Mouse (Mus musculus) hindbrain, embryonic 11.5 days (tissue): ENCODE measurements around the gene Cadm2. TPM values are rescaled to one million over a fixed set of nuclear protein-coding genes. Genes with fewer than 3 reads are reported as not detected.

Experiments used
- ATAC-seq: fragments of 200-750 bp; cut with Nextera tagmentation; 2 replicates; pipeline ENCODE4 v1.8.0; 2017; ENCODE audit warnings: mild to moderate bottlenecking, moderate TSS enrichment, moderate library complexity; ENCODE audit not compliant: low FRiP score
- DNase-seq: peaks from one replicate; pipeline ENCODE4 v3.0.0-alpha.2; 2015; ENCODE audit warnings: low spot score
- H3K27ac ChIP-seq: fragments of 300-500 bp; sonication (generic); 2 replicates; pipeline ENCODE4 v1.5.1; 2014; ENCODE audit warnings: mild to moderate bottlenecking, low read depth, low read length
- H3K27me3 ChIP-seq: fragments of 300-500 bp; sonication (generic); 2 replicates; pipeline ENCODE4 v1.6.1; 2014; ENCODE audit warnings: mild to moderate bottlenecking, low read length, moderate library complexity, mixed read lengths; ENCODE audit not compliant: control insufficient read depth, insufficient read depth
- H3K36me3 ChIP-seq: fragments of 300-500 bp; sonication (generic); 2 replicates; pipeline ENCODE4 v1.6.1; 2014; ENCODE audit warnings: mild to moderate bottlenecking, low read length, moderate library complexity, mixed read lengths; ENCODE audit not compliant: control insufficient read depth, insufficient read depth
- H3K4me1 ChIP-seq: fragments of 300-500 bp; sonication (generic); replicated peaks from 2 replicates; pipeline ENCODE4 v1.6.1; 2014; ENCODE audit warnings: low read length, mixed read lengths; ENCODE audit not compliant: control insufficient read depth, insufficient read depth
- H3K4me2 ChIP-seq: fragments of 300-500 bp; sonication (generic); replicated peaks from 2 replicates; pipeline ENCODE4 v1.6.1; 2014; ENCODE audit warnings: mild to moderate bottlenecking, low read depth, low read length
- H3K4me3 ChIP-seq: fragments of 300-500 bp; sonication (generic); 2 replicates; pipeline ENCODE4 v1.5.1; 2014; ENCODE audit warnings: low read depth, low read length
- H3K9ac ChIP-seq: fragments of 300-500 bp; sonication (generic); 2 replicates; pipeline ENCODE4 v1.6.1; 2014; ENCODE audit warnings: low read depth, low read length
- H3K9me3 ChIP-seq: fragments of 300-500 bp; sonication (generic); 2 replicates; pipeline ENCODE4 v1.6.1; 2016; ENCODE audit warnings: low read length; ENCODE audit not compliant: control insufficient read depth
- WGBS: fragments of 180-500 bp; shearing (Covaris S2); extraction: QIAGEN DNeasy Blood & Tissue Kit; methylation state at CpG from one replicate; pipeline ENCODE4 v1.1.7; 2014; 5-methylcytosine and 5-hydroxymethylcytosine counted together
- polyA plus RNA-seq: library from polyadenylated mRNA; unstranded; fragments of >200 nt; fragmentation: Nextera tagmentation; extraction: Ambion mirVana; gene quantifications from 2 replicates; pipeline ENCODE4 v1.2.1, GENCODE M21; 2014

Gene Cadm2
- polyA plus RNA-seq, 1 experiment from 2014 or later, result 4.2 TPM

DNA sequence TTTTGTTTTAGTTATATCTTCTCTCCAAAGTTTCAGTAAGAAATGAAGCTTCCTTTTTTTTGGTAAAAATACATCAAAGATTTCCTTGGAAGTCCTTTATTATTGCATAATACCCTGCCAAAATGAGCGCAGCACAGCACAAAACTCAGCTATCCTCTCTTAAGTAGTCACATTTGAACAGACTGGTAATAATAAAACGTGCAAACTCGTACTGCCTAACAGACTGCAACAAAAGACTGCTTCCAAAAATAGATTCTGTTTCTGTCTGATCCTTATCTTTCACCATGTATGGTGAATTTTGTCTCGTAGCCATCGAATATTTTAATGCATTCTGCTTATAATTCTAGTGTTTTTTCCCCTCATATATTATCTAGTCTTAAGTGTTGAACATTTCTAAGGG is 45.2 kb downstream of the Cadm2 start:
- Histone ChIP-seq H3K9me3 (no peaks in the 10 kb centered on the region), H3K9ac (no peak overlapping the region), H3K27me3 (no peaks in the 10 kb centered on the region), H3K36me3 (no peaks in the 10 kb centered on the region), H3K4me1 (no peaks in the 10 kb centered on the region), H3K4me3 (no peak overlapping the region), H3K27ac (no peak overlapping the region), H3K4me2 (no peak overlapping the region)
- ATAC-seq (no peak), DNase-seq (no peak)
- WGBS, result 86% methylated on average over 5 of the region's 5 CpGs

DNA sequence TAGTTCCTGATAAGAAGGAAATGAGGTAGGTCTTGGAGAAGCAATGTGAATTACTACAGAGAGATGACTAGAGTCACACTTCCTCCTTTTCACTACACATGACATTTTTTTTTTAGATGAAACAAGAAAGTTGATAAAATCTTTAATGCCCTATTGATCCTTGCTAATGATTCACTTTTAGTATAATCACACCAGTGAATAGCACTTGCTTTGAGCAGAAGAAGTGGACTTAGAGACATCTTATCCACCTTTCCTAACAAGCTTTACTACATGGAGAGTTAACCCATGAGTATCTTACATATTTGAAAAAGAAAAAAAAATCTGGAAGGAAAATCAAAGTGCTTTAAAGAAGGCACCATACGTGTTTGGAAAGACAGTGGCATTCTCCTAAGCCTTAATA is 93.7 kb downstream of the Cadm2 start:
- no peak overlapping the region for H3K4me3 ChIP-seq
- no peak for ATAC-seq
- no peaks in the 10 kb centered on the region for H3K27me3 ChIP-seq
- WGBS, result 81% methylated on average over 1 of the region's 1 CpGs
- DNase-seq, result no peak
- no peak overlapping the region for H3K27ac ChIP-seq
- no peaks in the 10 kb centered on the region for H3K4me1 ChIP-seq
- H3K9me3 ChIP-seq, result no peaks in the 10 kb centered on the region
- no peak overlapping the region for H3K4me2 ChIP-seq
- no peak overlapping the region for H3K9ac ChIP-seq
- no peaks in the 10 kb centered on the region for H3K36me3 ChIP-seq

DNA sequence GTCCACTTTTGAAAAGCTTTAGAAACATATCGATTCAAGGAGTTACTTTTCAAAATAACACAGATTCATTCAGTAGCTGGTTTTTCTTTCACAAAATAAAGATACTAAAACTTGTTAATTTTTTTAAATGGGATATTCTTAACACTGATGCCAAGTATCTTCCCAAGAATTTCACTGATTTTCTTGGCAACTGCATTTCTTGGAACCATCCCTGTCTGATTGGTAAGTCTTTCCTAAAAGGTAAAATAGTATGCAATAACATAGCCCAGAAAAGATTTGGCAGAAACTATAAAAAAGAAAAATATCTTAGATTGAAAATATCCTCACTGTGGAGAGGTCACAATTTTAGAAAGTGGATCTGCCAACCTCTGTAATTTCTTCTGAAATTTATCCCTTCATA is 95.8 kb downstream of the Cadm2 start:
- Histone ChIP-seq H3K27me3 (no peaks in the 10 kb centered on the region), H3K36me3 (no peaks in the 10 kb centered on the region), H3K9me3 (no peaks in the 10 kb centered on the region), H3K4me1 (no peaks in the 10 kb centered on the region), H3K4me2 (no peak overlapping the region), H3K9ac (no peak overlapping the region), H3K4me3 (no peak overlapping the region), H3K27ac (no peak overlapping the region)
- DNase-seq, result no peak
- no peak for ATAC-seq
- 85% methylated on average over 1 of the region's 1 CpGs for WGBS

GRCm38 (mm10) chr16:67518311-67518710 is 102.4 kb downstream of the Cadm2 start:
- H3K27ac ChIP-seq, result no peak overlapping the region
- no peak overlapping the region for H3K4me3 ChIP-seq
- H3K9ac ChIP-seq, result no peak overlapping the region
- ATAC-seq, result no peak
- no peak overlapping the region for H3K4me2 ChIP-seq
- 85% methylated on average over 3 of the region's 3 CpGs for WGBS
- no peaks in the 10 kb centered on the region for H3K36me3 ChIP-seq
- no peaks in the 10 kb centered on the region for H3K4me1 ChIP-seq
- no peak for DNase-seq
- no peaks in the 10 kb centered on the region for H3K9me3 ChIP-seq
- no peaks in the 10 kb centered on the region for H3K27me3 ChIP-seq

DNA sequence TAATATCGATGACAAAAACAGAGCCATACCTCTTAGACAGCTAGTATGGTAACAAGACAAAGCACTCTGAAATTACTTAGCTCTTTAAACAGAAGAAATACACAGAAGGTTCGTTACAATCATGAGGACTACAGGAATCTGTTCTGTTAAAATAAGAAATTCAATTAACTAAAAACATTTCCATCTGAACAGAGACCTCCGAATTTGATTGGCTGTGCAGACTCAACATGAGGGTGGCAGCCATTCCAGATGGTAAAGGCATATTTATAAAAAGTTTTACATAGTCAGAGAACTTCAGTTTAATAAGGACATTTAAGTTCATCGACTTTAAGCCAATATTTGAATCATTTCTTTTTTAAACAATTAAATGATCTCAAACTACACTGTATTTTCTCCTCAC is 105.2 kb downstream of the Cadm2 start:
- Histone ChIP-seq H3K9me3 (no peaks in the 10 kb centered on the region), H3K27ac (no peak overlapping the region), H3K27me3 (no peaks in the 10 kb centered on the region), H3K9ac (no peak overlapping the region), H3K4me3 (no peak overlapping the region), H3K4me2 (no peak overlapping the region), H3K36me3 (no peaks in the 10 kb centered on the region), H3K4me1 (no peaks in the 10 kb centered on the region)
- WGBS, result 85% methylated on average over 4 of the region's 4 CpGs
- DNase-seq (no peak), ATAC-seq (no peak)

GRCm38 (mm10) chr16:67509079-67509478 is 111.6 kb downstream of the Cadm2 start:
- WGBS, result 91% methylated on average over 9 of the region's 9 CpGs
- no peak for DNase-seq
- ATAC-seq, result no peak
- no peak overlapping the region for H3K4me3 ChIP-seq
- H3K27ac ChIP-seq, result no peak overlapping the region
- H3K9ac ChIP-seq, result no peak overlapping the region
- no peaks in the 10 kb centered on the region for H3K36me3 ChIP-seq
- H3K4me2 ChIP-seq, result no peak overlapping the region
- H3K9me3 ChIP-seq, result no peaks in the 10 kb centered on the region
- no peaks in the 10 kb centered on the region for H3K4me1 ChIP-seq
- H3K27me3 ChIP-seq, result no peaks in the 10 kb centered on the region

GRCm38 (mm10) chr16:67482542-67482941 is 138.2 kb downstream of the Cadm2 start:
- Histone ChIP-seq H3K9ac (no peak overlapping the region), H3K9me3 (no peaks in the 10 kb centered on the region), H3K27ac (no peak overlapping the region), H3K36me3 (no peaks in the 10 kb centered on the region), H3K27me3 (no peaks in the 10 kb centered on the region), H3K4me2 (no peak overlapping the region), H3K4me3 (no peak overlapping the region), H3K4me1 (no peaks in the 10 kb centered on the region)
- no peak for ATAC-seq
- DNase-seq, result no peak
- 84% methylated on average over 7 of the region's 7 CpGs for WGBS

- DNase-seq (no peak), ATAC-seq (no peak)
- no peak overlapping the region for H3K27ac ChIP-seq
- no peak overlapping the region for H3K4me3 ChIP-seq
- WGBS, result 91% methylated on average over 3 of the region's 3 CpGs
- no peaks in the 10 kb centered on the region for H3K27me3 ChIP-seq
- no peaks in the 10 kb centered on the region for H3K4me1 ChIP-seq
- H3K9ac ChIP-seq, result no peak overlapping the region
- H3K9me3 ChIP-seq, result no peaks in the 10 kb centered on the region
- H3K4me2 ChIP-seq, result no peak overlapping the region
- H3K36me3 ChIP-seq, result no peaks in the 10 kb centered on the region
These were observed 153.7 kb downstream of the Cadm2 start for GRCm38 (mm10) chr16:67467041-67467440.

GRCm38 (mm10) chr16:67436301-67436700 is 184.4 kb downstream of the Cadm2 start:
- H3K9me3 ChIP-seq, result no peaks in the 10 kb centered on the region
- 83% methylated on average over 4 of the region's 4 CpGs for WGBS
- H3K36me3 ChIP-seq, result no peaks in the 10 kb centered on the region
- H3K4me1 ChIP-seq, result no peaks in the 10 kb centered on the region
- no peak overlapping the region for H3K9ac ChIP-seq
- H3K27ac ChIP-seq, result no peak overlapping the region
- DNase-seq, result no peak
- H3K4me2 ChIP-seq, result no peak overlapping the region
- H3K4me3 ChIP-seq, result no peak overlapping the region
- no peaks in the 10 kb centered on the region for H3K27me3 ChIP-seq
- no peak for ATAC-seq
